Mouse (Mus musculus): ENCODE data around the gene Aqp2. TPM values are rescaled to one million over a fixed set of nuclear protein-coding genes. Genes with fewer than 3 reads are reported as not detected.

The Aqp2 gene
- total and polyA plus RNA-seq, 2 experiments from 2014 or later, result not detected

DNA sequence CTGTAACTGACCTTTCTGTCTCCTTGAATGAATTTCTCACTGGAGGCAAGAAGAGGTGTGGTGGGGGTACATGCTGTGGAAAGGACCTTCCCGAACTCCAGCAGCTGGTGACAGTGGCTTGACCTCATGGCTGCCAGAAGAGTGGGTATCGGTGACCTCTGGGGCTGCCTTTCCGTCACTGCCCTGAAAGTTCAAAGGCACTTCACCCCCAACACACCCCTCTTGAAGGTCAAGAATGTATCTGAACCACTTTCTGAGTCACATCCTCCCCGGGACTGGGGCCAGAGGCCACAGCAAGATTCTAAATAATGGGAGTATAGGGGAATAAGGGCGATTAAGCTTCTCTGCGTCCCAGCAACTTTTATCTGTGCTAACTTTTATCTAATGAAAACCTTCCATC is 6.9 kb downstream of the Aqp2 start:
- ATAC-seq (ENCODE audit: low FRiP score) (no peak), DNase-seq (ENCODE audit: low spot score) (no peak)
- Histone ChIP-seq H3K4me1 (ENCODE audit: insufficient read depth, low read length) (no peaks in the 10 kb centered on the region; the same call in 1 of the 2 replicates), H3K4me3 (ENCODE audit: low read depth, low read length) (no peak overlapping the region), H3K9me3 (ENCODE audit: low read length) (no peaks in the 10 kb centered on the region), H3K36me3 (ENCODE audit: insufficient read depth, low read length) (no peaks in the 10 kb centered on the region), H3K27ac (ENCODE audit: low read depth, low read length) (no peak overlapping the region), H3K9ac (replicated peaks; ENCODE audit: low read length, poor library complexity, severe bottlenecking) (no peak overlapping the region), H3K4me2 (ENCODE audit: low read depth, low read length, poor library complexity, severe bottlenecking) (no peak overlapping the region), H3K27me3 (ENCODE audit: insufficient read depth, low read length) (peaks cover 73% of the 10 kb centered on the region)
- TF ChIP-seq CTCF (IDR thresholded peaks at IDR 0.05), result no peak
- 77% methylated on average over 6 of the region's 6 CpGs for WGBS

- Histone ChIP-seq H3K27ac (ENCODE audit: low read depth, low read length) (no peak overlapping the region), H3K4me2 (ENCODE audit: low read depth, low read length, poor library complexity, severe bottlenecking) (no peak overlapping the region), H3K27me3 (ENCODE audit: insufficient read depth, low read length) (peaks cover 74% of the 10 kb centered on the region), H3K36me3 (ENCODE audit: insufficient read depth, low read length) (no peaks in the 10 kb centered on the region), H3K4me3 (ENCODE audit: low read depth, low read length) (no peak overlapping the region), H3K9ac (replicated peaks; ENCODE audit: low read length, poor library complexity, severe bottlenecking) (no peak overlapping the region), H3K9me3 (ENCODE audit: low read length) (no peaks in the 10 kb centered on the region), H3K4me1 (ENCODE audit: insufficient read depth, low read length) (no peaks in the 10 kb centered on the region; the same call in 1 of the 2 replicates)
- TF ChIP-seq CTCF (IDR thresholded peaks at IDR 0.05), result no peak
- DNase-seq (ENCODE audit: low spot score), result no peak
- ATAC-seq (ENCODE audit: low FRiP score), result no peak
- WGBS, result 93% methylated on average over 3 of the region's 3 CpGs
These were observed 7.7 kb downstream of the Aqp2 start for GRCm38 (mm10) chr15:99586525-99586924.

DNA sequence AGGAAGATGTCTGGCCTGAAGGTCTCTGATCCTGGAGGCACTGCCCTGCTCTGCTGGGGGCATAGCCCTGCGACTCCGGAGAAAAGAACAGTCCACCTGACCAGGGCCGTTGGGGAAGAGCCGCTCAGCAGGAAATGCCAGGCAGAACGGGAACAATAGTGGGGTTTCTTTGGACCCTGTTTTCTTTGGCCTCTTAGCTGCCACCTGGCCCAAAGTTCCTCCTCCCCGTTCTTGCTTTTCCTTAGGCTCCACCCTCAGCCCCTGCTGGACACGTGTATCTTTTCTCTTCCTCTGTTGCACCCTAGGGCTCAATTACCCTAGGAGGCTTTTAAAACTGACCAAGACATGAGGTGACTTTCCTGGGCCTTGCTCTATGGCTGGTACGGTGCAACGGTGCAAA is 10.4 kb downstream of the Aqp2 start:
- no peaks in the 10 kb centered on the region for H3K36me3 ChIP-seq (ENCODE audit: insufficient read depth, low read length)
- 6% methylated on average over 9 of the region's 9 CpGs for WGBS
- no peak for TF ChIP-seq CTCF (IDR thresholded peaks at IDR 0.05)
- peaks cover 68% of the 10 kb centered on the region for H3K27me3 ChIP-seq (ENCODE audit: insufficient read depth, low read length)
- H3K9ac ChIP-seq (replicated peaks; ENCODE audit: low read length, poor library complexity, severe bottlenecking), result no peak overlapping the region
- ATAC-seq (ENCODE audit: low FRiP score) (no peak), DNase-seq (ENCODE audit: low spot score) (no peak)
- H3K4me3 ChIP-seq (ENCODE audit: low read depth, low read length), result no peak overlapping the region
- no peaks in the 10 kb centered on the region for H3K4me1 ChIP-seq (ENCODE audit: insufficient read depth, low read length)
- H3K9me3 ChIP-seq (ENCODE audit: low read length), result no peaks in the 10 kb centered on the region
- no peak overlapping the region for H3K27ac ChIP-seq (ENCODE audit: low read depth, low read length)
- H3K4me2 ChIP-seq (ENCODE audit: low read depth, low read length, poor library complexity, severe bottlenecking), result no peak overlapping the region

GRCm38 (mm10) chr15:99589704-99590103 is 10.8 kb downstream of the Aqp2 start:
- WGBS, result 22% methylated on average over 7 of the region's 7 CpGs
- Histone ChIP-seq H3K9me3 (ENCODE audit: low read length) (no peaks in the 10 kb centered on the region), H3K36me3 (ENCODE audit: insufficient read depth, low read length) (no peaks in the 10 kb centered on the region), H3K4me3 (ENCODE audit: low read depth, low read length) (no peak overlapping the region), H3K27ac (ENCODE audit: low read depth, low read length) (no peak overlapping the region), H3K4me2 (ENCODE audit: low read depth, low read length, poor library complexity, severe bottlenecking) (no peak overlapping the region), H3K9ac (replicated peaks; ENCODE audit: low read length, poor library complexity, severe bottlenecking) (no peak overlapping the region), H3K4me1 (ENCODE audit: insufficient read depth, low read length) (no peaks in the 10 kb centered on the region), H3K27me3 (ENCODE audit: insufficient read depth, low read length) (peaks cover 64% of the 10 kb centered on the region)
- ATAC-seq (ENCODE audit: low FRiP score), result no peak
- no peak for DNase-seq (ENCODE audit: low spot score)
- no peak for TF ChIP-seq CTCF (IDR thresholded peaks at IDR 0.05)

DNA sequence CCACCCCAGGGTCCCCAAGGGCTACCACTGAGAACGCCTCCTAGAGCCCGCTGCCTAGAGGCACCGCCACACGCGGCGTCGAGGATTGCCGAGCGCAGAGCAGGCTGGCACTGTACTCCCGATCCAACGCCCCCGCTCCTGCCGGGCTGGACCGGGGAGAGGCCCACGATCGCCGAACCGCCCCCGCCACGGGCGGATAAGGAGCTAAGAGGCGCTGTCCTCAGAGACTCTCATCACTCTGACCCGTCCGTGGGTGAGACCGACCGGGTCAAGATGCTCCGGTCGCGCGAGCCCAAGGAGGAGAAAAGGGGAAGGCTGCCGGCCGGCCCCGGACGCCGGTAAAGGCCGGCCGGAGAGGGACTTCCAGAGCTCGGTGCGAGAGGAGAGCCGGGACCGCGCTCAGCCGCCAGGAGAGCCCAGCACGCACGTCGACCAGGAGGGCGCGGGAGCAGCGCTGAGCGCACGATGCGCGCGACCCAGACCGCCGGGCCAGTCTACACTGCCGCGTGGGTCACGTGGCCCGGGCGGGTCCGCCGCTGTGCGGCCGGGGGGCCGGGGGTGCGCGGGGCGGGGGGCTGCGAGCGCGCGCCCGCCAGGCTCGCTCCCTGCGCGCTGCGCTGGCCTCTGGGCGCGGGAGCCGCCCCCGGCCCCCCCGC is 11.7 kb downstream of the Aqp2 start, which contains the start of gene Aqp5:
TSS of gene Aqp5 (plus strand) at position 354 of the 656 bp plus-strand sequence.
- Histone ChIP-seq H3K9ac (replicated peaks; ENCODE audit: low read length, poor library complexity, severe bottlenecking) (peak within 1 kb of the TSS; percentile 37; the same call in 1 of the 2 replicates), H3K27me3 (ENCODE audit: insufficient read depth, low read length) (peaks cover 56% of the 10 kb centered on the region), H3K4me1 (ENCODE audit: insufficient read depth, low read length) (no peaks in the 10 kb centered on the region), H3K36me3 (ENCODE audit: insufficient read depth, low read length) (no peaks in the 10 kb centered on the region), H3K27ac (ENCODE audit: low read depth, low read length) (no peak within 1 kb of the TSS), H3K4me2 (ENCODE audit: low read depth, low read length, poor library complexity, severe bottlenecking) (peak within 1 kb of the TSS; percentile 59), H3K9me3 (ENCODE audit: low read length) (no peaks in the 10 kb centered on the region), H3K4me3 (ENCODE audit: low read depth, low read length) (peak within 1 kb of the TSS; percentile 38)
- no peak for DNase-seq (ENCODE audit: low spot score)
- peak; percentile 81 for ATAC-seq (ENCODE audit: low FRiP score)
- WGBS, result under 1% methylated on average over 50 of the region's 83 CpGs
- no peak for TF ChIP-seq CTCF (IDR thresholded peaks at IDR 0.05)

- Histone ChIP-seq H3K4me2 (ENCODE audit: low read depth, low read length, poor library complexity, severe bottlenecking) (no peak overlapping the region), H3K9ac (replicated peaks; ENCODE audit: low read length, poor library complexity, severe bottlenecking) (no peak overlapping the region), H3K27ac (ENCODE audit: low read depth, low read length) (no peak overlapping the region), H3K36me3 (ENCODE audit: insufficient read depth, low read length) (no peaks in the 10 kb centered on the region), H3K9me3 (ENCODE audit: low read length) (no peaks in the 10 kb centered on the region), H3K4me1 (ENCODE audit: insufficient read depth, low read length) (no peaks in the 10 kb centered on the region), H3K27me3 (ENCODE audit: insufficient read depth, low read length) (peaks cover 46% of the 10 kb centered on the region), H3K4me3 (ENCODE audit: low read depth, low read length) (no peak overlapping the region)
- 64% methylated on average over 8 of the region's 8 CpGs for WGBS
- no peak for DNase-seq (ENCODE audit: low spot score)
- TF ChIP-seq CTCF (IDR thresholded peaks at IDR 0.05), result no peak
- no peak for ATAC-seq (ENCODE audit: low FRiP score)
These were observed 13.3 kb downstream of the Aqp2 start for GRCm38 (mm10) chr15:99592177-99592576.

Measured in midbrain, postnatal 0 days (tissue).